Comparison of ENCODE assay signal across 19 mouse cellular contexts in the genomic region with DNA sequence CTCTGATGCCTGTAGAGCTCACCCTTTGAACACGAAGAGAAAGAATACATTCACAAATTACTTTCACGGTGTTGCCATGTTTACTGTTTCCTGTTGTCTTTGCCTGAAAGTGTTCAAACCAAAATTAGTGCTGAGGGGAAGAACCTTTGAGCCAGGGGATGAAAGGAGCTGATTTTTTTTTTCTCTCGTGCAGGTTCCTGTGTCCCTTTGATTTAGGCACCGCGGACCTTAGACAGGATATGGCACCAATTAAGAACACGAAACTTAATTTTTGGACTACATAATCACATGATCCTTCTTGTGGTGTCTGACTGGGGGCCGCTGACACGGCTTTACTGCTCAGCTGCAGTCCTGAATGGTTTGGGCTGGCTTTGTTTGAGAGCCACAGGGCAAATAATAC.
DNase-seq lines count a peak whose midpoint lies in the region; ATAC-seq and TF ChIP-seq lines count a peak whose summit lies in the region.
"Had no signal": no experiment of that assay in that cellular context is flagged by ENCODE, and none has a peak within 500 bp of the region (broad histone marks: within the 10 kb centered on the region; RNA-seq: fewer than 3 reads in every experiment).

No protein-coding gene starts in this region.

- ATAC-seq in midbrain, embryonic 11.5 days (ENCODE audit: low FRiP score) = no peak
- ATAC-seq in midbrain, embryonic 13.5 days = no peak
- ATAC-seq in inflammation-experienced regulatory T-cells, adult 6 months = peak; percentile 58
- ATAC-seq: forebrain, embryonic 16.5 days; Patski had no signal

- no peak overlapping the region for H3K27ac ChIP-seq in midbrain, embryonic 11.5 days (ENCODE audit: low read depth, low read length)
- no peak overlapping the region for H3K27ac ChIP-seq in midbrain, embryonic 13.5 days
- no peak overlapping the region for H3K27ac ChIP-seq in thymus, adult 2 months (ENCODE audit: control insufficient read depth, insufficient read depth, low read length)
- H3K27ac ChIP-seq: embryonic facial prominence, embryonic 12.5 days; heart, adult 2 months; hindbrain, embryonic 10.5 days; hindbrain, embryonic 14.5 days had no signal

- no peaks in the 10 kb centered on the region for H3K9me3 ChIP-seq in midbrain, embryonic 11.5 days (ENCODE audit: control insufficient read depth, low read length)
- no peaks in the 10 kb centered on the region for H3K9me3 ChIP-seq in midbrain, embryonic 13.5 days
- H3K9me3 ChIP-seq: embryonic facial prominence, embryonic 12.5 days; heart, embryonic 12.5 days; hindbrain, embryonic 10.5 days had no signal

- peak; percentile 77 for DNase-seq in midbrain, embryonic 11.5 days (ENCODE audit: low spot score, missing footprints)
- DNase-seq in T-cell, adult 2 months (ENCODE audit: low spot score) = peak; percentile 52
- no peak for DNase-seq in thymus, adult 2 months
- DNase-seq in adrenal gland, postnatal 10 days = no peak
- DNase-seq: adrenal gland, adult 2 months; adrenal gland, postnatal 36 days; cerebellum, adult 2 months; cerebellum, postnatal 10 days; gastrocnemius, postnatal 10 days; heart, adult 2 months had no signal

- WGBS in midbrain, embryonic 11.5 days = 69% methylated on average over 8 of the region's 8 CpGs
- 72% methylated on average over 8 of the region's 8 CpGs for WGBS in midbrain, embryonic 13.5 days
- WGBS in thymus, adult 2 months = 43% methylated on average over 8 of the region's 8 CpGs

- H3K4me3 ChIP-seq in midbrain, embryonic 11.5 days (ENCODE audit: low read depth, low read length) = no peak overlapping the region
- no peak overlapping the region for H3K4me3 ChIP-seq in midbrain, embryonic 13.5 days (replicated peaks)
- H3K4me3 ChIP-seq in thymus, adult 2 months (ENCODE audit: control insufficient read depth, insufficient read depth, low read length) = no peak overlapping the region
- H3K4me3 ChIP-seq: embryonic facial prominence, embryonic 12.5 days; heart, adult 2 months; heart, embryonic 12.5 days; hindbrain, embryonic 10.5 days had no signal

- no peaks in the 10 kb centered on the region for H3K36me3 ChIP-seq in midbrain, embryonic 11.5 days (ENCODE audit: control insufficient read depth, insufficient read depth, low read length)
- no peaks in the 10 kb centered on the region for H3K36me3 ChIP-seq in midbrain, embryonic 13.5 days
- no peaks in the 10 kb centered on the region for H3K36me3 ChIP-seq in thymus, adult 2 months (ENCODE audit: control insufficient read depth, insufficient read depth, low read length)
- H3K36me3 ChIP-seq: embryonic facial prominence, embryonic 12.5 days; heart, embryonic 12.5 days; hindbrain, embryonic 10.5 days had no signal

- TF ChIP-seq POLR2A in thymus, adult 2 months (IDR thresholded peaks at IDR 0.05; ENCODE audit: control insufficient read depth, extremely low read depth, insufficient read depth, low read length, poor library complexity) = no peak

- no peak for TF ChIP-seq CTCF in thymus, adult 2 months (IDR thresholded peaks at IDR 0.05; ENCODE audit: borderline replicate concordance, control insufficient read depth, extremely low read depth, insufficient read depth, low read length, poor library complexity)

- no peak overlapping the region for H3K9ac ChIP-seq in midbrain, embryonic 11.5 days (ENCODE audit: low read length)
- no peak overlapping the region for H3K9ac ChIP-seq in midbrain, embryonic 13.5 days (replicated peaks)
- H3K9ac ChIP-seq: embryonic facial prominence, embryonic 12.5 days; heart, embryonic 12.5 days; hindbrain, embryonic 14.5 days had no signal

- H3K27me3 ChIP-seq in midbrain, embryonic 11.5 days (ENCODE audit: control insufficient read depth, insufficient read depth, low read length) = no peaks in the 10 kb centered on the region
- H3K27me3 ChIP-seq in midbrain, embryonic 13.5 days = peaks cover 17% of the 10 kb centered on the region; the same call in 1 of the 2 replicates
- H3K27me3 ChIP-seq in thymus, adult 2 months (ENCODE audit: control insufficient read depth, insufficient read depth, low read length) = no peaks in the 10 kb centered on the region; the same call in 1 of the 2 replicates
- H3K27me3 ChIP-seq: CH12.LX had no signal

- no peaks in the 10 kb centered on the region for H3K4me1 ChIP-seq in midbrain, embryonic 11.5 days (ENCODE audit: control insufficient read depth, insufficient read depth, low read length)
- H3K4me1 ChIP-seq in midbrain, embryonic 13.5 days (replicated peaks) = no peaks in the 10 kb centered on the region
- no peaks in the 10 kb centered on the region for H3K4me1 ChIP-seq in thymus, adult 2 months (replicated peaks; ENCODE audit: control insufficient read depth, insufficient read depth, low read length)
- H3K4me1 ChIP-seq: heart, embryonic 12.5 days; hindbrain, embryonic 10.5 days had no signal

- no peak overlapping the region for H3K4me2 ChIP-seq in midbrain, embryonic 11.5 days
- no peak overlapping the region for H3K4me2 ChIP-seq in midbrain, embryonic 13.5 days (replicated peaks)
- H3K4me2 ChIP-seq: embryonic facial prominence, embryonic 12.5 days; heart, embryonic 12.5 days; hindbrain, embryonic 14.5 days had no signal

Comparison
In these comparisons a context has a peak if more than half of its experiments do, and no peak if none do; other contexts are left out.
1. DNase-seq: peak in midbrain, embryonic 11.5 days (single experiment) and T-cell, adult 2 months (single experiment); none in thymus, adult 2 months (single experiment) and adrenal gland, postnatal 10 days (single experiment).